Mouse (Mus musculus) heart, embryonic 16.5 days (tissue): ENCODE measurements around the gene Olfr1382. TPM values are rescaled to one million over a fixed set of nuclear protein-coding genes. Genes with fewer than 3 reads are reported as not detected.
"Not testable (repeated sequence)": the region's sequence is repeated elsewhere in the genome, so short reads cannot be mapped to it uniquely, and the experiment has no call there.

Experiments used
- ATAC-seq: fragments of 200-750 bp; cut with Nextera tagmentation; replicated peaks from 2 replicates; pipeline ENCODE4 v1.8.0; 2017; ENCODE audit warnings: moderate number of reproducible peaks; ENCODE audit not compliant: insufficient read depth, low FRiP score; ENCODE audit errors: extremely low read depth
- H3K27ac ChIP-seq: fragments of 300-500 bp; sonication (generic); 2 replicates; pipeline ENCODE4 v1.5.1; 2014; ENCODE audit warnings: mild to moderate bottlenecking, low read length, control low read depth, moderate library complexity
- H3K27me3 ChIP-seq: fragments of 300-500 bp; sonication (generic); 2 replicates; pipeline ENCODE4 v1.6.1; 2014; ENCODE audit warnings: low read length, mixed read lengths; ENCODE audit not compliant: control insufficient read depth, insufficient read depth
- H3K36me3 ChIP-seq: fragments of 300-500 bp; sonication (generic); 2 replicates; pipeline ENCODE4 v1.6.1; 2014; ENCODE audit not compliant: control insufficient read depth, insufficient read depth
- H3K4me1 ChIP-seq: fragments of 300-500 bp; sonication (generic); 2 replicates; pipeline ENCODE4 v1.6.1; 2014; ENCODE audit warnings: low read length, mixed read lengths; ENCODE audit not compliant: control insufficient read depth, insufficient read depth
- H3K4me2 ChIP-seq: fragments of 300-500 bp; sonication (generic); 2 replicates; pipeline ENCODE4 v1.6.1; 2014; ENCODE audit warnings: low read depth, mild to moderate bottlenecking, control low read depth, low read length
- H3K4me3 ChIP-seq: fragments of 300-500 bp; sonication (generic); 2 replicates; pipeline ENCODE4 v1.5.1; 2014; ENCODE audit warnings: mild to moderate bottlenecking, control low read depth, low read length
- H3K9ac ChIP-seq: fragments of 300-500 bp; sonication (generic); 2 replicates; pipeline ENCODE4 v1.6.1; 2014; ENCODE audit warnings: low read length, control low read depth
- H3K9me3 ChIP-seq: fragments of 300-500 bp; sonication (generic); replicated peaks from 2 replicates; pipeline ENCODE4 v1.6.1; 2016; ENCODE audit warnings: low read length; ENCODE audit not compliant: control insufficient read depth
- WGBS: fragments of 180-500 bp; shearing (Covaris S2); extraction: QIAGEN DNeasy Blood & Tissue Kit; methylation state at CpG from one replicate; pipeline ENCODE4 v1.1.7; 2014; 5-methylcytosine and 5-hydroxymethylcytosine counted together
- polyA plus RNA-seq: library from polyadenylated mRNA; unstranded; fragments of >200 nt; fragmentation: Nextera tagmentation; extraction: Ambion mirVana; gene quantifications from 2 replicates; pipeline ENCODE4 v1.2.1, GENCODE M21; 2015

Olfr1382 gene
- polyA plus RNA-seq, 1 experiment from 2014 or later, result not detected

DNA sequence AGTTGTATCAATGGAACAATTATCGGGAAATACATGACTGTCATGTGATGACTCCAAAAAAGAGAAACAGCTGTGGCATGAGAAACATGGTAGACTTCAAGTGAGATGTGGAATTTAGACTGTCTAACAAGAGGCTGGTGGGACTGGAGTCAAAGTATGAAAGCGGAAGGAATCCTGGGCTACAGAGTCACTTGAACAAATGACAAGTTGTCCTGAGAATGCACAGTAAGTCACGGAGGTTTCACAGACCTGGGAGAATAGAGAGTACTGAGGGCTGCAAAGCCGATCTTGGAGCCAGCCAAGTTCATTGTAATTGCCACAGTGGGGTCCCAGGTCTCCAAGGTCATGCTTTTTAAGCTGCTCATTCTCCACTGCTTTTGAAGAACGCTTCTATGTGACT, 28.5 kb downstream of the Olfr1382 start, which contains the start of gene Olfr1380:
Gene Olfr1380, plus strand, starts transcription at position 301 of the 400 bp plus-strand sequence.
- not testable (repeated sequence) for H3K27me3 ChIP-seq, H3K27ac ChIP-seq, H3K4me3 ChIP-seq, H3K36me3 ChIP-seq, ATAC-seq, H3K9ac ChIP-seq, H3K9me3 ChIP-seq, H3K4me1 ChIP-seq, H3K4me2 ChIP-seq
- 71% methylated on average over 5 of the region's 5 CpGs for WGBS

DNA sequence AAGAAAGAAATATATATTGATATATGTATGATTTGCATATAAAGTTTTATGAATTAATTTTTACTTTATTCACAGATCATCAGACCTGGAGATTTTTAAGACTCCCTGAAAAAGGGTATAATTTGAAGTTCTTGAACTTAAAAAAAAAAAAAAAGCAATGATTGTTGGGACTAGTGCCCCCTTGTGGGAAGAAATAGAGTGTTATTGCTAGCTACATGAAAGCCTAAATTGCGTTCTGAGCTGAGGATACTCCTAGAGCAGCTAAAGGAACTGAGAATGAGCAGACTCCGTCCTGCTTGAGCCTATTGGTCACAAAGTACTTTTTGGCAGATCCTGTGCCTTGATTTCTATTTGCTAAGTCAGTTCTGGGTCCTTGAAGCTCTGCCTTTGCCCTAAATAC, 47.0 kb downstream of the Olfr1382 start:
- not testable (repeated sequence) for H3K27me3 ChIP-seq, H3K27ac ChIP-seq, H3K4me1 ChIP-seq, H3K9me3 ChIP-seq, H3K4me3 ChIP-seq, H3K4me2 ChIP-seq, ATAC-seq, H3K9ac ChIP-seq, H3K36me3 ChIP-seq
- WGBS, result 37% methylated on average over 2 of the region's 2 CpGs

DNA sequence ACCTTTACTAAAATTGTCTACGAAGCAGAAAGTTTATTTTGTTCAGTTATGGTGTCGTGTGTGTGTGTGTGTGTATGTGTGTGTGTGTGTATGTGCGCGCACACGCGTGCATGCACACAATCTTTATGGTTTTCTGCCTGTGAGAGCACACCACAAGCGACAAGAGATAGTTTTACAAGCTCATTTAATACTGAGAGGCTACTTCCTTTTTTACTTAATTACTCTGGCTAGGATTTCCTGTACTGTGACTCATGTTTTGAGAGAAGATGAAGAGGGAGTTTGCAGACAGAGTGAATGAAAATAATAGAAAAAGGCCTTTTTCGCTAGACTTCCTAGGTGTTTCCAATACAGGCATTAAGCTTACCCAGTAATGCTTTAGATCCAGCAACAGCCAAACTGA, 52.4 kb downstream of the Olfr1382 start:
- H3K9me3 ChIP-seq, H3K4me1 ChIP-seq: not testable (repeated sequence)

More for the DNA sequence above, 52.4 kb downstream of the Olfr1382 start:
- not testable (repeated sequence) for H3K27me3 ChIP-seq, H3K36me3 ChIP-seq, H3K4me3 ChIP-seq, ATAC-seq, H3K27ac ChIP-seq, H3K4me2 ChIP-seq, H3K9ac ChIP-seq
- WGBS, result 74% methylated on average over 8 of the region's 8 CpGs

Other genes starting within 250 kb of the Olfr1382 start
- 0.15 and 0.17 TPM in 2 replicates for gene Olfr1393, start 249.9 kb upstream of the Olfr1382 start, polyA plus RNA-seq
- not detected in 2 replicates for gene Olfr1392, start 243.0 kb upstream of the Olfr1382 start, polyA plus RNA-seq
- not detected in 2 replicates for gene Olfr10, start 223.5 kb upstream of the Olfr1382 start, polyA plus RNA-seq
- gene Olfr1391, start 205.5 kb upstream of the Olfr1382 start, polyA plus RNA-seq, result not detected in 2 replicates
- not detected in 2 replicates for gene Olfr1390, start 193.1 kb upstream of the Olfr1382 start, polyA plus RNA-seq
- not detected in 2 replicates for gene Olfr1389, start 105.2 kb upstream of the Olfr1382 start, polyA plus RNA-seq
- not detected in 2 replicates for gene Olfr1388, start 91.6 kb upstream of the Olfr1382 start, polyA plus RNA-seq
- gene Olfr1387, start 72.9 kb upstream of the Olfr1382 start, polyA plus RNA-seq, result not detected in 2 replicates
- gene Olfr1386, start 63.2 kb upstream of the Olfr1382 start, polyA plus RNA-seq, result not detected in 2 replicates
- 0.05 TPM in 1 of 2 replicates, not detected in the other for gene Olfr1385, start 39.2 kb upstream of the Olfr1382 start, polyA plus RNA-seq
- not detected in 2 replicates for gene Olfr1384, start 21.5 kb upstream of the Olfr1382 start, polyA plus RNA-seq
- not detected in 2 replicates for gene Olfr1383, start 8.6 kb upstream of the Olfr1382 start, polyA plus RNA-seq
- not detected in 2 replicates for gene Olfr1381, start 15.2 kb downstream of the Olfr1382 start, polyA plus RNA-seq
- not detected in 2 replicates for gene Olfr1380, start 28.6 kb downstream of the Olfr1382 start, polyA plus RNA-seq
- 6.1 and 7.4 TPM in 2 replicates for gene Flt4, start 81.0 kb downstream of the Olfr1382 start, polyA plus RNA-seq
- 2.1 and 5.3 TPM in 2 replicates for gene Scgb3a1, start 135.4 kb downstream of the Olfr1382 start, polyA plus RNA-seq
- 30.0 and 33.6 TPM in 2 replicates for gene Cnot6, start 184.5 kb downstream of the Olfr1382 start, polyA plus RNA-seq